Mouse (Mus musculus): ENCODE measurements around the gene Kctd11.

DNA sequence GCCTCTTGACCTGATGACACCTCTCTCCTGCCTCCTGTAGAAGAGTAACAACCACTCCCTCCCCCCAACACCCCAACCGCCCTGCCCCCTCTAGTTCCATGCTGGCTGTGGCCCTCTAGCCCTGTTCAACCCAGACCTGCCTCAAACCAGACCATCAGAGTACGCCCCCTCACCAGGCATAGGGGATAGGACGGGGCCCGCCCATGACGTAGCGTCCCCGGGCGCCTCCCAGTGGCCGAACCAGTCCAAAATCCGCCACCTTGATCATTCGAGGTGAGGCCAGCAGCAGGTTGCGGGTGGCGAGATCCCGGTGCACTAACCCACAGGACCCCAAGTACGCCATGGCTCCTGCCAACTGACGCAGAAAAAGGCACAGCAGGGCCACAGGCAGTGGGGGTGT, 25.9 kb downstream of the Kctd11 start:
- no peak for TF ChIP-seq POLR2A (IDR thresholded peaks at IDR 0.05; ENCODE audit: extremely low read depth, insufficient read depth, low read length)
- peak; percentile 51 for TF ChIP-seq CTCF (IDR thresholded peaks at IDR 0.05; ENCODE audit: low read depth, low read length)

Measured in liver, adult 2 months (tissue).